Mouse (Mus musculus): ENCODE data around the gene Thegl. TPM values are rescaled to one million over a fixed set of nuclear protein-coding genes. Genes with fewer than 3 reads are reported as not detected.
"Not testable (repeated sequence)": the region's sequence is repeated elsewhere in the genome, so short reads cannot be mapped to it uniquely, and the experiment has no call there.

Gene Thegl
- polyA plus RNA-seq, 1 experiment = not detected

GRCm38 (mm10) chr5:77087122-77087521, 71.3 kb downstream of the Thegl start:
- Histone ChIP-seq H3K4me1 (ENCODE audit: control insufficient read depth) (peaks cover 3% of the 10 kb centered on the region), H3K4me3 (replicated peaks) (no peak overlapping the region), H3K36me3 (ENCODE audit: control insufficient read depth) (no peaks in the 10 kb centered on the region), H3K9me3 (ENCODE audit: control insufficient read depth, low read length) (no peaks in the 10 kb centered on the region), H3K27me3 (ENCODE audit: control insufficient read depth) (no peaks in the 10 kb centered on the region)
- no peak for TF ChIP-seq GATA1 (IDR thresholded peaks at IDR 0.05; ENCODE audit: low read length)
- TF ChIP-seq TAL1 (IDR thresholded peaks at IDR 0.05; ENCODE audit: low read length) = no peak

- peaks cover 17% of the 10 kb centered on the region for H3K27me3 ChIP-seq (ENCODE audit: control insufficient read depth)
- H3K9me3 ChIP-seq (ENCODE audit: control insufficient read depth, low read length) = no peaks in the 10 kb centered on the region
- H3K36me3 ChIP-seq (ENCODE audit: control insufficient read depth) = no peaks in the 10 kb centered on the region
- TF ChIP-seq GATA1 (IDR thresholded peaks at IDR 0.05; ENCODE audit: low read length) (no peak), TAL1 (IDR thresholded peaks at IDR 0.05; ENCODE audit: low read length) (no peak)
- H3K4me1 ChIP-seq (ENCODE audit: control insufficient read depth) = peaks cover 13% of the 10 kb centered on the region
- no peak overlapping the region for H3K4me3 ChIP-seq (replicated peaks)
These were observed 73.5 kb downstream of the Thegl start for GRCm38 (mm10) chr5:77089294-77089693.

GRCm38 (mm10) chr5:77089901-77090300, 74.1 kb downstream of the Thegl start:
- Histone ChIP-seq H3K4me3 (replicated peaks) (no peak overlapping the region), H3K4me1 (ENCODE audit: control insufficient read depth) (peaks cover 19% of the 10 kb centered on the region), H3K27me3 (ENCODE audit: control insufficient read depth) (peaks cover 23% of the 10 kb centered on the region), H3K36me3 (ENCODE audit: control insufficient read depth) (no peaks in the 10 kb centered on the region), H3K9me3 (ENCODE audit: control insufficient read depth, low read length) (no peaks in the 10 kb centered on the region)
- TF ChIP-seq GATA1 (IDR thresholded peaks at IDR 0.05; ENCODE audit: low read length) (no peak), TAL1 (IDR thresholded peaks at IDR 0.05; ENCODE audit: low read length) (no peak)

- H3K27me3 ChIP-seq (ENCODE audit: control insufficient read depth) = peaks cover 30% of the 10 kb centered on the region
- peaks cover 26% of the 10 kb centered on the region for H3K4me1 ChIP-seq (ENCODE audit: control insufficient read depth)
- TF ChIP-seq GATA1 (IDR thresholded peaks at IDR 0.05; ENCODE audit: low read length) = no peak
- no peak for TF ChIP-seq TAL1 (IDR thresholded peaks at IDR 0.05; ENCODE audit: low read length)
- no peaks in the 10 kb centered on the region for H3K36me3 ChIP-seq (ENCODE audit: control insufficient read depth)
- no peak overlapping the region for H3K4me3 ChIP-seq (replicated peaks)
- H3K9me3 ChIP-seq (ENCODE audit: control insufficient read depth, low read length) = no peaks in the 10 kb centered on the region
These were observed 74.8 kb downstream of the Thegl start for GRCm38 (mm10) chr5:77090521-77091096.

- H3K4me3 ChIP-seq (replicated peaks) = no peak overlapping the region
- peaks cover 39% of the 10 kb centered on the region for H3K27me3 ChIP-seq (ENCODE audit: control insufficient read depth)
- no peaks in the 10 kb centered on the region for H3K36me3 ChIP-seq (ENCODE audit: control insufficient read depth)
- H3K9me3 ChIP-seq (ENCODE audit: control insufficient read depth, low read length) = no peaks in the 10 kb centered on the region
- TF ChIP-seq TAL1 (IDR thresholded peaks at IDR 0.05; ENCODE audit: low read length) (no peak), GATA1 (IDR thresholded peaks at IDR 0.05; ENCODE audit: low read length) (no peak)
- H3K4me1 ChIP-seq (ENCODE audit: control insufficient read depth) = peaks cover 30% of the 10 kb centered on the region
These were observed 76.1 kb downstream of the Thegl start for GRCm38 (mm10) chr5:77091923-77092322.

GRCm38 (mm10) chr5:77092531-77092930, 76.7 kb downstream of the Thegl start:
- no peak overlapping the region for H3K4me3 ChIP-seq (replicated peaks)
- TF ChIP-seq GATA1 (IDR thresholded peaks at IDR 0.05; ENCODE audit: low read length) = no peak
- TF ChIP-seq TAL1 (IDR thresholded peaks at IDR 0.05; ENCODE audit: low read length) = no peak
- no peaks in the 10 kb centered on the region for H3K36me3 ChIP-seq (ENCODE audit: control insufficient read depth)
- H3K9me3 ChIP-seq (ENCODE audit: control insufficient read depth, low read length) = no peaks in the 10 kb centered on the region
- peaks cover 41% of the 10 kb centered on the region for H3K27me3 ChIP-seq (ENCODE audit: control insufficient read depth)
- H3K4me1 ChIP-seq (ENCODE audit: control insufficient read depth) = peaks cover 30% of the 10 kb centered on the region

- peak overlapping the region; percentile 69 for H3K4me3 ChIP-seq (replicated peaks)
- H3K9me3 ChIP-seq (ENCODE audit: control insufficient read depth, low read length) = no peaks in the 10 kb centered on the region
- TF ChIP-seq TAL1 (IDR thresholded peaks at IDR 0.05; ENCODE audit: low read length) = no peak
- no peak for TF ChIP-seq GATA1 (IDR thresholded peaks at IDR 0.05; ENCODE audit: low read length)
- peaks cover 41% of the 10 kb centered on the region for H3K27me3 ChIP-seq (ENCODE audit: control insufficient read depth)
- H3K36me3 ChIP-seq (ENCODE audit: control insufficient read depth) = no peaks in the 10 kb centered on the region
- H3K4me1 ChIP-seq (ENCODE audit: control insufficient read depth) = peaks cover 30% of the 10 kb centered on the region
These were observed 78.1 kb downstream of the Thegl start for GRCm38 (mm10) chr5:77093961-77094360.

- Histone ChIP-seq H3K36me3 (ENCODE audit: control insufficient read depth) (no peaks in the 10 kb centered on the region), H3K27me3 (ENCODE audit: control insufficient read depth) (peaks cover 45% of the 10 kb centered on the region), H3K9me3 (ENCODE audit: control insufficient read depth, low read length) (no peaks in the 10 kb centered on the region), H3K4me1 (ENCODE audit: control insufficient read depth) (peaks cover 30% of the 10 kb centered on the region), H3K4me3 (replicated peaks) (peak overlapping the region; percentile 69)
- no peak for TF ChIP-seq GATA1 (IDR thresholded peaks at IDR 0.05; ENCODE audit: low read length)
- TF ChIP-seq TAL1 (IDR thresholded peaks at IDR 0.05; ENCODE audit: low read length) = no peak
These were observed 79.0 kb downstream of the Thegl start for GRCm38 (mm10) chr5:77094510-77095491.

GRCm38 (mm10) chr5:77096194-77096593, 80.4 kb downstream of the Thegl start:
- H3K4me3 ChIP-seq (replicated peaks); H3K36me3 ChIP-seq (ENCODE audit: control insufficient read depth); H3K9me3 ChIP-seq (ENCODE audit: control insufficient read depth, low read length): not testable (repeated sequence)
- Histone ChIP-seq H3K4me1 (ENCODE audit: control insufficient read depth) (peaks cover 30% of the 10 kb centered on the region), H3K27me3 (ENCODE audit: control insufficient read depth) (peaks cover 54% of the 10 kb centered on the region)

Measured in erythroblast, embryonic 14.5 days (primary cell).